Mouse (Mus musculus): ENCODE results near the gene Ckb.
"Not testable (repeated sequence)": the region's sequence is repeated elsewhere in the genome, so short reads cannot be mapped to it uniquely, and the experiment has no call there.

Gene Ckb

GRCm38 (mm10) chr12:111672176-111672575 lies at the start of gene Ckb:
Gene Ckb (minus strand): TSS chr12:111672338.
- peak; percentile 73 for DNase-seq (ENCODE audit: low read depth)

DNA sequence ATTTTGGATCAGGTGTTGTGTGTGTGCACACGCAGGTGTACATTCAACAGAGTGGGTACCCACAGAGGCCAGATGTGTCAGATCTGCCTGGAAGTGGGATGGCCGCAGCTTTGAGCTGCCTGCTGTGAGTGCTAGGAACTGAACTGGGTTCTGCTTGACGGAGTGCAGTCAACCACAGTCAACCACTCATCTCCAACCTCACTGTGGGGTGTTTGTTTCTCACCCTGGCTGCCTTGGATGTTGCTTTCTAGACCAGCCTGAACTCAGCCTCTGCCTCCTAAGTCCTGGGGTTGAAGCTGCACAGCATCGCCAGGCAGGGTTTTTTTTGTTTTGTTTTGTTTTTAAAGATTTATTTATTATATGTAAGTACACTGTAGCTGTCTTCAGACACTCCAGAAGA lies 48.1 kb upstream of the Ckb start:
- DNase-seq (ENCODE audit: low read depth), result no peak

DNA sequence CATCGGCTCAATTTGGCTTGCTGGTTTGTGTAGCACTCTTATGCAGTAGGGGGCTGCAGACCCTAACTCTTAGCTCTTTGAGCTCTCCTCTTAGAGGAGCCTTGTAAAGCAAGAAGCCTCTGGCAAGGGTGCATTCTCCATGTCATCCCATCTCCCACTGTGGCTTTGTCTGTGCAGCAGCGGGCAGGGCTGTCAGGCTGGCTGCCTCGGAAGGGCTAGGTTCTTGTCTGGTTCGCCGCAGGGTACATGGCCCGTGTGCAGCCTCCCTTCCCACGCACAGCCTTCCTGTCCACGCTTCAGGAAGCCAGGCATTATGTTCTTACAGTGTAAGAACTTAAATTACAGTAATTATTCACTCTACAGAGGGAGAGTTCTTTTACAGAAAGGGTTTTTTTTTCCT lies 46.5 kb upstream of the Ckb start:
- DNase-seq (ENCODE audit: low read depth), result no peak

DNA sequence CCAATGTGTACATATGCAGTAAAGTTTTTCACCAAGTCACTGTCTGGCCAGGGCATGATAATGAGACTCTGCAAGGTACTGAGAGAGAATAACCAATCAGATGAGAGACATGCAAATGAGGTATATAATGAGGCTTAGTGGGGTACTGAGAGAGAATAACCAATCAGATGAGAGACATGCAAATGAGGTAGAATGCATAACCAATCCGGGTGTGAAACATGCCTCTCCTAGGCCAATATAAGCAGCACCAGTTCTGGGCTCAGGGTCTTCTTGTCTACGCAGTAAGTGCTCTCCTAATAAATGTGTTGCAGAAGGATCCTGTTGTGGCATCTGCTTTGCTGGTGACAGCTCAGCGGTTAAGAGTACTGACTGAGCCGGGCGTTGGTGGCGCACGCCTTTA lies 44.4 kb upstream of the Ckb start:
- no peak for DNase-seq (ENCODE audit: low read depth)

DNA sequence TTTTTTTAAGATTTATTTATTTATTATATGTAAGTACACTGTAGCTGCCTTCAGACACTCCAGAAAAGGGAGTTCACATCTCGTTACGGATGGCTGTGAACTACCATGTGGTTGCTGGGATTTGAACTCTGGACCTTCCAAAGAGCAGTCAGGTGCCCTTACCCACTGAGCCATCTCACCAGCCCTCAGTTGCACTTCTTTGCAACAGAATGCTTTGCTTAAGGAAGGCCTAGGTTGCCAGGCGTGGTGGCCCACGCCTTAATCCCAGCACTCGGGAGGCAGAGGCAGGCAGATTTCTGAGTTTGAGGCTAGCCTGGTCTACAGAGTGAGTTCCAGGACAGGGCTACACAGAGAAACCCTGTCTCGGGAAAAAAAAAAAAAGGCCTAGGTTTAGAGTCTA lies 41.7 kb upstream of the Ckb start:
- DNase-seq (ENCODE audit: low read depth), result not testable (repeated sequence)

DNA sequence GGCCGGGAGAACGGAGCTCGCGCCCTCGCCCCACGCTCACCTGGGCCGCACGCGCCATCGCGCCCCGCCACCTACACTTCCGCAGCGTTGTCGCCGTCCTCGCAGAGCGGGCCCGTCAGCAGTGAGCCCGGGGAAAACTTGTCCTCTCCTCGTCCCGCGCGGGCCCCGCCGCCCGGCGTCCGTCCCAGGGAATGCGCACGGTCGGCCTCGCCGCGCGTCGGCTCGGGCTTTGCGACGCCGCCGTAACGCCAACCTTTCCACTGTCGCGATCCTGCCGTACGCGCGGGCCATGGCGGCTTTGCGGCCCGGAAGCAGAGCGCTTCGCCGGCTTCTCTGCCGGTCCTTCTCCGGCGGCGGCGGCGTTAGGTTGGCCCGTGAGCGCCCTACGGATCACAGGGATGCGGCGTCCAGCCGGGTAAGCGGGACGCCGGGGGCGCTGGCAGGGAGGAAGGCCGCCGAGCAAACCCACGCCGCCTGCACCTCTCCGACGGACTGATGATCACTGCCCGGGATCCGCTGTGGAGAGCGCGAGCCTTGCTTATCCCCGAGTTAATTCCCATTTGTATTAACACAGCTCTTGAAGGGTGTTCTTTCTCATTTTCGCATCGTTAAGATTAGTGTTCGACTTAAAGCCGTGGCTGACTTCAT lies 41.0 kb upstream of the Ckb start, which contains the start of the genes Bag5 and Apopt1:
TSS of gene Bag5 (minus strand) at position 254 of the 648 bp plus-strand sequence.
TSS of gene Apopt1 (plus strand) at position 258 of the 648 bp plus-strand sequence.
- peak; percentile 95 for DNase-seq (ENCODE audit: low read depth)

- DNase-seq (ENCODE audit: low read depth), result peak; percentile 31
Observed at GRCm38 (mm10) chr12:111712476-111712875, 40.3 kb upstream of the Ckb start.

DNA sequence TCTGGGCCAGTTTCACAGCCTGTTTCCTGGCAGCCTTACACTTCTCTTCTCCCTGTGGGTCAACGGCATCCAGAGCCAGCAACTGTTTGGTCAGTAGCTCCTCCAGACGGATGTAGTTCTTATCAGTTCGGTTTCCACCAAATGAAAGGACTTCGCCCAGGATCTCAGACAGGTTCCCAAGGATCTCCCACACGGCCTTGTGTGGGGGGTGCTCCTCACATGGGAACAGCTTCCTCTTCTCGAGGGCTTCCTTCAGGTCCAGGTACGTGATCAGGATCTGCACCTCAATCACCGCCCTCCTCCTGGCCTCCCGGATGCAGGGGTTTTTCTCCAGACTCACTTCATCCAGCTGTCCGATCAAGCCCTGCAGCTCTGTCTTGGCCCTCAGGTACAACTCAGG lies 38.0 kb upstream of the Ckb start:
- no peak for DNase-seq (ENCODE audit: low read depth)

- no peak for DNase-seq (ENCODE audit: low read depth)
Observed at GRCm38 (mm10) chr12:111708181-111708580, 36.0 kb upstream of the Ckb start.

GRCm38 (mm10) chr12:111705186-111705973 lies 33.2 kb upstream of the Ckb start:
- DNase-seq (ENCODE audit: low read depth), result no peak

DNA sequence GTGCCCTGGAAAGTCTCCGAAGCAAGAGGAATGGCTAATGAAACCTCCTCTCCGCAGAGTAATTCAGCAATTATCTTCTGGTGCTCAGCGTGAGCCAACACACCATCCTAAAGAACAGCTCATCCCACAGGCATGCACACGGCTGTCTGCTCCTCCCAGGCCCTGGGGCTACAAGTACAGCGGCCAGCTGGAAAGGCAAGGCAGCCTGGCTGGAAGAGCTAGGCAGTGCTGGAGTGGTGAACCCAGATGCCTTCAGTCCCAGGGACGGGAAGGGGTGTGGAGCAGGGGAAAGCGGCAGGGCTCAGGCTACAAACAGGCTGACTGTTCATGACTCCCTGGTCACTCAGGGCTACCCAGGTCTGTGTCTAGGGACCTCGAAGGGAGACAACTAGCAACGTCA lies 32.5 kb upstream of the Ckb start:
- DNase-seq (ENCODE audit: low read depth), result no peak

- DNase-seq (ENCODE audit: low read depth), result no peak
Observed at GRCm38 (mm10) chr12:111703301-111703700, 31.2 kb upstream of the Ckb start.

GRCm38 (mm10) chr12:111700920-111701458 lies 28.9 kb upstream of the Ckb start:
- no peak for DNase-seq (ENCODE audit: low read depth)

DNA sequence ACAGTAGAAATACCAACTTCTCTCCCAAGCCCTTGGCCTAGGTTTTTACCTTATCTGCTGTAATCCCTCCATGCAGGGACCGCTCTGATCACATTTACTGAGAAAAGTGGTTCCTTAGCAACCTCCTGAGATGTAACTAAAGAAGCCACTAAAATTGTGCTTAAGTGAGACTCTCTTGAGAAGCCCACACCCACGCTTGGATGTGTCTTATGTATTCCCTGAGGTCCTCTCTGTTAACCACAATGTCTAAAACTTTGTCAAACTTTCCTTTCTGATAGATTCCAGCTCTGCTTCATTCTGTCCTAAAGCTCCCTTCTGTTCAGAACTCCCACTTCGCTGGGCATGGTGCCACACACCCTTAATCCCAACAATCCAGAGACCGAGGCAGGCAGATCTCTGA lies 27.4 kb upstream of the Ckb start:
- no peak for DNase-seq (ENCODE audit: low read depth)

GRCm38 (mm10) chr12:111698346-111698913 lies 26.3 kb upstream of the Ckb start:
- DNase-seq (ENCODE audit: low read depth), result no peak

- DNase-seq (ENCODE audit: low read depth), result no peak
Observed at GRCm38 (mm10) chr12:111697708-111698107, 25.6 kb upstream of the Ckb start.

DNA sequence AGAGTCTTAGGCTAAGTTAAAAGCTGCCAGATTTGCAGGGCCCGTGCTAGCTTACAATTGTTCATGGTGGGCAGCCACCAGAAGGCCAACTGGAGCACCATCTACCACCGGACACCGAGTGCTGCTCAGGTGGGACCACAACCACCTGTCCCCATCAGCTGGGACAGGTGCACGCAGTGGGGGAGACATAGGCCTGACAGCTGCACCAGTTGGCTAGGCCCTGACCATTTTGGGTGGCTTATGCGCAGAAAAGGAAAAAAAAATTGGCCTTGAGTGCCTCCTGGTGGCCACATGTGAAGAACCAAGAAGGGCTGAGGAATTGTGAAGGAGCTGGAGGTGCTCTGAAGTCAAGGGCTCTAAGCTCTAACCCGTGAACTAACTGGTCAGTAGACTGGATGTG lies 24.1 kb upstream of the Ckb start:
- DNase-seq (ENCODE audit: low read depth), result peak; percentile 92

GRCm38 (mm10) chr12:111694880-111695804 lies 23.0 kb upstream of the Ckb start:
- DNase-seq (ENCODE audit: low read depth), result peak; percentile 42

- peak; percentile 64 for DNase-seq (ENCODE audit: low read depth)
Observed at GRCm38 (mm10) chr12:111694271-111694781, 22.2 kb upstream of the Ckb start.

GRCm38 (mm10) chr12:111693341-111694270 lies 21.5 kb upstream of the Ckb start:
- DNase-seq (ENCODE audit: low read depth), result no peak
